Mouse (Mus musculus): ENCODE measurements around the gene Mark1. TPM values are rescaled to one million over a fixed set of nuclear protein-coding genes. Genes with fewer than 3 reads are reported as not detected.

Gene Mark1
- polyA plus RNA-seq, 1 experiment = not detected

- TF ChIP-seq TCF12 (IDR thresholded peaks at IDR 0.05; ENCODE audit: insufficient read depth, poor library complexity, severe bottlenecking) (no peak), SRF (IDR thresholded peaks at IDR 0.05; ENCODE audit: control insufficient read depth, insufficient read length, low read depth) (no peak), CEBPB (IDR thresholded peaks at IDR 0.05; ENCODE audit: insufficient read depth, poor library complexity, severe bottlenecking) (no peak), MYOD1 (IDR thresholded peaks at IDR 0.05; ENCODE audit: control insufficient read depth in 1 of 3, insufficient read length in 2 of 3, low read depth in 2 of 3) (no peak)
- Histone ChIP-seq H3K4me3 (no peak overlapping the region), H3K36me3 (ENCODE audit: control insufficient read depth, insufficient read depth) (no peaks in the 10 kb centered on the region), H3K27me3 (ENCODE audit: control insufficient read depth, insufficient read depth, insufficient read length) (peaks cover 24% of the 10 kb centered on the region), H3K79me2 (ENCODE audit: control insufficient read depth, insufficient read depth) (no peaks in the 10 kb centered on the region), H3ac (ENCODE audit: control insufficient read depth, insufficient read length) (no peak overlapping the region), H3K4me2 (ENCODE audit: low read depth) (no peak overlapping the region)
Observed at GRCm38 (mm10) chr1:185020429-185021168, 21.2 kb upstream of the Mark1 start.

- no peaks in the 10 kb centered on the region for H3K79me2 ChIP-seq (ENCODE audit: control insufficient read depth, insufficient read depth)
- TF ChIP-seq CEBPB (IDR thresholded peaks at IDR 0.05; ENCODE audit: insufficient read depth, poor library complexity, severe bottlenecking) = no peak
- H3K36me3 ChIP-seq (ENCODE audit: control insufficient read depth, insufficient read depth) = no peaks in the 10 kb centered on the region
- no peak overlapping the region for H3K4me2 ChIP-seq (ENCODE audit: low read depth)
- H3K4me3 ChIP-seq = no peak overlapping the region
- H3ac ChIP-seq (ENCODE audit: control insufficient read depth, insufficient read length) = no peak overlapping the region
- peaks cover 14% of the 10 kb centered on the region for H3K27me3 ChIP-seq (ENCODE audit: control insufficient read depth, insufficient read depth, insufficient read length)
Observed at GRCm38 (mm10) chr1:185012566-185012965, 13.2 kb upstream of the Mark1 start.

GRCm38 (mm10) chr1:185007066-185007465 lies 7.7 kb upstream of the Mark1 start:
- no peak for TF ChIP-seq MYOG (IDR thresholded peaks at IDR 0.05; ENCODE audit: control insufficient read depth in 1 of 3, insufficient read depth in 1 of 3, insufficient read length in 2 of 3, low read depth in 2 of 3)
- TF ChIP-seq TCF12 (IDR thresholded peaks at IDR 0.05; ENCODE audit: insufficient read depth, poor library complexity, severe bottlenecking) = no peak
- TF ChIP-seq POLR2A (IDR thresholded peaks at IDR 0.05; ENCODE audit: insufficient read length, low read depth) = no peak
- TF ChIP-seq USF1 (IDR thresholded peaks at IDR 0.05; ENCODE audit: low read depth) = no peak
- TF ChIP-seq REST (IDR thresholded peaks at IDR 0.05; ENCODE audit: insufficient read depth, insufficient read length) = no peak
- TF ChIP-seq CEBPB (IDR thresholded peaks at IDR 0.05; ENCODE audit: insufficient read depth, poor library complexity, severe bottlenecking) = no peak
- no peak for TF ChIP-seq MYOD1 (IDR thresholded peaks at IDR 0.05; ENCODE audit: control insufficient read depth in 1 of 3, insufficient read length in 2 of 3, low read depth in 2 of 3)
- TF ChIP-seq SRF (IDR thresholded peaks at IDR 0.05; ENCODE audit: control insufficient read depth, insufficient read length, low read depth) = no peak
- TF ChIP-seq E2F4 (IDR thresholded peaks at IDR 0.05; ENCODE audit: insufficient read depth) = no peak
- TF ChIP-seq TCF3 (IDR thresholded peaks at IDR 0.05; ENCODE audit: insufficient read length, low read depth) = no peak
- TF ChIP-seq POLR2AphosphoS2 (IDR thresholded peaks at IDR 0.05; ENCODE audit: insufficient read length, low read depth) = no peak
- no peak for TF ChIP-seq MAX (IDR thresholded peaks at IDR 0.05; ENCODE audit: low read depth)
- H3ac ChIP-seq (ENCODE audit: control insufficient read depth, insufficient read length) = no peak overlapping the region
- H3K4me3 ChIP-seq = no peak overlapping the region
- H3K36me3 ChIP-seq (ENCODE audit: control insufficient read depth, insufficient read depth) = no peaks in the 10 kb centered on the region
- no peak overlapping the region for H3K4me2 ChIP-seq (ENCODE audit: low read depth)
- peaks cover 40% of the 10 kb centered on the region for H3K27me3 ChIP-seq (ENCODE audit: control insufficient read depth, insufficient read depth, insufficient read length)
- no peaks in the 10 kb centered on the region for H3K79me2 ChIP-seq (ENCODE audit: control insufficient read depth, insufficient read depth)

GRCm38 (mm10) chr1:184999780-185000599 lies 620 bp upstream of the Mark1 start:
- TF ChIP-seq TCF3 (IDR thresholded peaks at IDR 0.05; ENCODE audit: insufficient read length, low read depth) (no peak), CEBPB (IDR thresholded peaks at IDR 0.05; ENCODE audit: insufficient read depth, poor library complexity, severe bottlenecking) (no peak), E2F4 (IDR thresholded peaks at IDR 0.05; ENCODE audit: insufficient read depth) (no peak), TCF12 (IDR thresholded peaks at IDR 0.05; ENCODE audit: insufficient read depth, poor library complexity, severe bottlenecking) (no peak), USF1 (IDR thresholded peaks at IDR 0.05; ENCODE audit: low read depth) (no peak), POLR2A (IDR thresholded peaks at IDR 0.05; ENCODE audit: insufficient read length, low read depth) (no peak), POLR2AphosphoS2 (IDR thresholded peaks at IDR 0.05; ENCODE audit: insufficient read length, low read depth) (no peak), REST (IDR thresholded peaks at IDR 0.05; ENCODE audit: insufficient read depth, insufficient read length) (no peak), MAX (IDR thresholded peaks at IDR 0.05; ENCODE audit: low read depth) (no peak), MYOD1 (IDR thresholded peaks at IDR 0.05; ENCODE audit: control insufficient read depth in 1 of 3, insufficient read length in 2 of 3, low read depth in 2 of 3) (no peak), MYOG (IDR thresholded peaks at IDR 0.05; ENCODE audit: control insufficient read depth in 1 of 3, insufficient read depth in 1 of 3, insufficient read length in 2 of 3, low read depth in 2 of 3) (no peak), SRF (IDR thresholded peaks at IDR 0.05; ENCODE audit: control insufficient read depth, insufficient read length, low read depth) (no peak)
- no peak overlapping the region for H3K4me3 ChIP-seq

GRCm38 (mm10) chr1:184998631-184999030 lies 739 bp downstream of the Mark1 start:
- Histone ChIP-seq H3K4me3 (no peak overlapping the region), H3K27me3 (ENCODE audit: control insufficient read depth, insufficient read depth, insufficient read length) (peaks cover 55% of the 10 kb centered on the region), H3K79me2 (ENCODE audit: control insufficient read depth, insufficient read depth) (no peaks in the 10 kb centered on the region), H3K4me2 (ENCODE audit: low read depth) (no peak overlapping the region), H3ac (ENCODE audit: control insufficient read depth, insufficient read length) (no peak overlapping the region), H3K36me3 (ENCODE audit: control insufficient read depth, insufficient read depth) (no peaks in the 10 kb centered on the region)
- TF ChIP-seq USF1 (IDR thresholded peaks at IDR 0.05; ENCODE audit: low read depth) (no peak), TCF12 (IDR thresholded peaks at IDR 0.05; ENCODE audit: insufficient read depth, poor library complexity, severe bottlenecking) (no peak), POLR2AphosphoS2 (IDR thresholded peaks at IDR 0.05; ENCODE audit: insufficient read length, low read depth) (no peak), MYOD1 (IDR thresholded peaks at IDR 0.05; ENCODE audit: control insufficient read depth in 1 of 3, insufficient read length in 2 of 3, low read depth in 2 of 3) (no peak), SRF (IDR thresholded peaks at IDR 0.05; ENCODE audit: control insufficient read depth, insufficient read length, low read depth) (no peak), POLR2A (IDR thresholded peaks at IDR 0.05; ENCODE audit: insufficient read length, low read depth) (no peak), E2F4 (IDR thresholded peaks at IDR 0.05; ENCODE audit: insufficient read depth) (no peak), TCF3 (IDR thresholded peaks at IDR 0.05; ENCODE audit: insufficient read length, low read depth) (no peak), CEBPB (IDR thresholded peaks at IDR 0.05; ENCODE audit: insufficient read depth, poor library complexity, severe bottlenecking) (no peak)

More at GRCm38 (mm10) chr1:184999780-185000599, 620 bp upstream of the Mark1 start:
- no peak overlapping the region for H3ac ChIP-seq (ENCODE audit: control insufficient read depth, insufficient read length)
- no peak overlapping the region for H3K4me2 ChIP-seq (ENCODE audit: low read depth)
- H3K36me3 ChIP-seq (ENCODE audit: control insufficient read depth, insufficient read depth) = no peaks in the 10 kb centered on the region
- H3K27me3 ChIP-seq (ENCODE audit: control insufficient read depth, insufficient read depth, insufficient read length) = peaks cover 66% of the 10 kb centered on the region
- no peaks in the 10 kb centered on the region for H3K79me2 ChIP-seq (ENCODE audit: control insufficient read depth, insufficient read depth)

Data from myocyte (in vitro differentiated cells).